Mouse (Mus musculus): ENCODE measurements at regions not wholly inside any gene's neighbourhood (a gene's known extent, or its start where the extent isn't known, plus 50 kb on each side); places are given as distances from the start of the nearest gene placed in this dataset.

GRCm38 (mm10) chr12:106191771-106192170, 181.7 kb downstream of the Vrk1 start:
- DNase-seq, result no peak

GRCm38 (mm10) chr12:106199302-106199701, 189.3 kb downstream of the Vrk1 start:
- no peak for DNase-seq

GRCm38 (mm10) chr12:106203526-106203925, 193.5 kb downstream of the Vrk1 start:
- no peak for DNase-seq

GRCm38 (mm10) chr12:106210959-106211358, 200.9 kb downstream of the Vrk1 start:
- DNase-seq, result no peak

- DNase-seq, result no peak
Observed at GRCm38 (mm10) chr12:106211488-106211887, 201.5 kb downstream of the Vrk1 start.

GRCm38 (mm10) chr12:106212397-106212796, 202.4 kb downstream of the Vrk1 start:
- DNase-seq, result no peak

- no peak for DNase-seq
Observed at GRCm38 (mm10) chr12:106220071-106220470, 210.0 kb downstream of the Vrk1 start.

GRCm38 (mm10) chr12:106226276-106226675, 216.2 kb downstream of the Vrk1 start:
- no peak for DNase-seq

GRCm38 (mm10) chr12:106226776-106227562, 216.9 kb downstream of the Vrk1 start:
- no peak for DNase-seq

GRCm38 (mm10) chr12:106227563-106227840, 217.5 kb downstream of the Vrk1 start:
- no peak for DNase-seq

- DNase-seq, result no peak
Observed at GRCm38 (mm10) chr12:106245178-106245840, 235.3 kb downstream of the Vrk1 start.

GRCm38 (mm10) chr12:106273591-106273990, 263.6 kb downstream of the Vrk1 start:
- no peak for DNase-seq

GRCm38 (mm10) chr12:106277886-106278285, 267.9 kb downstream of the Vrk1 start:
- DNase-seq, result no peak

GRCm38 (mm10) chr12:106282491-106283106, 272.6 kb downstream of the Vrk1 start:
- no peak for DNase-seq

- no peak for DNase-seq
Observed at GRCm38 (mm10) chr12:106284814-106285213, 274.8 kb downstream of the Vrk1 start.

GRCm38 (mm10) chr12:106288791-106289515, 278.9 kb downstream of the Vrk1 start:
- no peak for DNase-seq

- DNase-seq, result no peak
Observed at GRCm38 (mm10) chr12:106291476-106292046, 281.5 kb downstream of the Vrk1 start.

- DNase-seq, result no peak
Observed at GRCm38 (mm10) chr12:106293117-106293516, 283.1 kb downstream of the Vrk1 start.

GRCm38 (mm10) chr12:106295596-106295995, 285.6 kb downstream of the Vrk1 start:
- DNase-seq, result no peak

- no peak for DNase-seq
Observed at GRCm38 (mm10) chr12:106302617-106303016, 292.6 kb downstream of the Vrk1 start.

- no peak for DNase-seq
Observed at GRCm38 (mm10) chr12:106308291-106308955, 298.4 kb downstream of the Vrk1 start.

- DNase-seq, result no peak
Observed at GRCm38 (mm10) chr12:106308956-106309610, 299.1 kb downstream of the Vrk1 start.
